Mouse (Mus musculus) heart, embryonic 13.5 days (tissue): ENCODE results near the gene Thy1. TPM values are rescaled to one million over a fixed set of nuclear protein-coding genes. Genes with fewer than 3 reads are reported as not detected.

Source experiments
- ATAC-seq: fragments of 200-750 bp; cut with Nextera tagmentation; 2 replicates; pipeline ENCODE4 v1.8.0; 2017; ENCODE audit warnings: moderate TSS enrichment; ENCODE audit not compliant: insufficient number of reproducible peaks, low FRiP score, low TSS enrichment; ENCODE audit errors: extremely low read depth
- H3K27ac ChIP-seq: fragments of 300-500 bp; sonication (generic); replicated peaks from 2 replicates; pipeline ENCODE4 v1.5.1; 2015; ENCODE audit warnings: moderate library complexity, mild to moderate bottlenecking, inconsistent platforms
- H3K27me3 ChIP-seq: fragments of 300-500 bp; sonication (generic); replicated peaks from 2 replicates; pipeline ENCODE4 v1.6.1; 2015; ENCODE audit warnings: mild to moderate bottlenecking, inconsistent platforms
- H3K36me3 ChIP-seq: fragments of 300-500 bp; sonication (generic); 2 replicates; pipeline ENCODE4 v1.6.1; 2015; ENCODE audit warnings: mild to moderate bottlenecking, inconsistent platforms
- H3K4me1 ChIP-seq: fragments of 300-500 bp; sonication (generic); 2 replicates; pipeline ENCODE4 v1.6.1; 2015; ENCODE audit warnings: inconsistent platforms
- H3K4me2 ChIP-seq: fragments of 300-500 bp; sonication (generic); 2 replicates; pipeline ENCODE4 v1.6.1; 2015; ENCODE audit warnings: inconsistent platforms, mild to moderate bottlenecking, moderate library complexity
- H3K4me3 ChIP-seq: fragments of 300-500 bp; sonication (generic); 2 replicates; pipeline ENCODE4 v1.5.1; 2015; ENCODE audit warnings: moderate library complexity, mild to moderate bottlenecking, inconsistent platforms
- H3K9ac ChIP-seq: fragments of 300-500 bp; sonication (generic); 2 replicates; pipeline ENCODE4 v1.6.1; 2015; ENCODE audit warnings: inconsistent platforms, mild to moderate bottlenecking, moderate library complexity
- H3K9me3 ChIP-seq: fragments of 300-500 bp; sonication (generic); 2 replicates; pipeline ENCODE4 v1.6.1; 2016; ENCODE audit warnings: inconsistent platforms
- WGBS: fragments of 180-500 bp; shearing (Covaris S2); methylation state at CpG from one replicate; pipeline ENCODE4 v1.1.7; 2015; ENCODE audit warnings: mixed read lengths; 5-methylcytosine and 5-hydroxymethylcytosine counted together
- polyA plus RNA-seq: library from polyadenylated mRNA; unstranded; fragments of >200 nt; fragmentation: Nextera tagmentation; extraction: Ambion mirVana; gene quantifications from 2 replicates; pipeline ENCODE4 v1.2.1, GENCODE M21; 2015

Thy1 gene
- polyA plus RNA-seq, 1 experiment from 2014 or later: 0.98 TPM

- H3K27me3 ChIP-seq: peaks cover 60% of the 10 kb centered on the region
- no peak for ATAC-seq
- no peak overlapping the region for H3K4me3 ChIP-seq
- H3K4me2 ChIP-seq: no peak overlapping the region
- no peak overlapping the region for H3K9ac ChIP-seq
- peaks cover 21% of the 10 kb centered on the region for H3K4me1 ChIP-seq
- H3K27ac ChIP-seq: no peak overlapping the region
- H3K9me3 ChIP-seq: no peaks in the 10 kb centered on the region
- WGBS: 65% methylated on average over 14 of the region's 14 CpGs
- no peaks in the 10 kb centered on the region for H3K36me3 ChIP-seq
Measured at GRCm38 (mm10) chr9:44047571-44048490, 4.6 kb downstream of the Thy1 start.

- Histone ChIP-seq H3K4me1 (peaks cover 11% of the 10 kb centered on the region; the same call in 1 of the 2 replicates), H3K4me2 (no peak overlapping the region), H3K36me3 (no peaks in the 10 kb centered on the region), H3K27ac (no peak overlapping the region), H3K27me3 (peaks cover 51% of the 10 kb centered on the region), H3K9ac (no peak overlapping the region), H3K4me3 (no peak overlapping the region), H3K9me3 (no peaks in the 10 kb centered on the region)
- no peak for ATAC-seq
- WGBS: 58% methylated on average over 15 of the region's 15 CpGs
Measured at GRCm38 (mm10) chr9:44048541-44049380, 5.6 kb downstream of the Thy1 start.

GRCm38 (mm10) chr9:44049381-44050165 lies 6.4 kb downstream of the Thy1 start:
- peaks cover 8% of the 10 kb centered on the region; the same call in 1 of the 2 replicates for H3K4me1 ChIP-seq
- H3K4me3 ChIP-seq: no peak overlapping the region
- H3K27me3 ChIP-seq: peaks cover 42% of the 10 kb centered on the region
- H3K4me2 ChIP-seq: no peak overlapping the region
- WGBS: 72% methylated on average over 8 of the region's 8 CpGs
- H3K36me3 ChIP-seq: no peaks in the 10 kb centered on the region
- H3K27ac ChIP-seq: no peak overlapping the region
- no peak for ATAC-seq
- H3K9me3 ChIP-seq: no peaks in the 10 kb centered on the region
- no peak overlapping the region for H3K9ac ChIP-seq

GRCm38 (mm10) chr9:44052855-44053254 lies 9.7 kb downstream of the Thy1 start:
- no peak overlapping the region for H3K9ac ChIP-seq
- WGBS: 56% methylated on average over 3 of the region's 3 CpGs
- peaks cover 8% of the 10 kb centered on the region; the same call in 1 of the 2 replicates for H3K4me1 ChIP-seq
- no peak for ATAC-seq
- H3K4me2 ChIP-seq: no peak overlapping the region
- H3K9me3 ChIP-seq: no peaks in the 10 kb centered on the region
- H3K27ac ChIP-seq: no peak overlapping the region
- no peaks in the 10 kb centered on the region for H3K36me3 ChIP-seq
- peaks cover 13% of the 10 kb centered on the region; the same call in 1 of the 2 replicates for H3K27me3 ChIP-seq
- no peak overlapping the region for H3K4me3 ChIP-seq

- Histone ChIP-seq H3K4me3 (no peak overlapping the region), H3K27ac (no peak overlapping the region), H3K36me3 (no peaks in the 10 kb centered on the region), H3K4me1 (peaks cover 4% of the 10 kb centered on the region; the same call in 1 of the 2 replicates), H3K9me3 (no peaks in the 10 kb centered on the region), H3K9ac (no peak overlapping the region), H3K27me3 (peaks cover 14% of the 10 kb centered on the region; the same call in 1 of the 2 replicates), H3K4me2 (no peak overlapping the region)
- ATAC-seq: no peak
- 49% methylated on average over 1 of the region's 1 CpGs for WGBS
Measured at GRCm38 (mm10) chr9:44053936-44054335, 10.8 kb downstream of the Thy1 start.

- no peak overlapping the region for H3K9ac ChIP-seq
- no peak overlapping the region for H3K27ac ChIP-seq
- H3K4me2 ChIP-seq: no peak overlapping the region
- H3K27me3 ChIP-seq: peaks cover 7% of the 10 kb centered on the region; the same call in 1 of the 2 replicates
- H3K4me3 ChIP-seq: no peak overlapping the region
- WGBS: 76% methylated on average over 6 of the region's 6 CpGs
- no peak for ATAC-seq
- no peaks in the 10 kb centered on the region for H3K9me3 ChIP-seq
- H3K36me3 ChIP-seq: no peaks in the 10 kb centered on the region
- H3K4me1 ChIP-seq: peaks cover 3% of the 10 kb centered on the region; the same call in 1 of the 2 replicates
Measured at GRCm38 (mm10) chr9:44058606-44059005, 15.4 kb downstream of the Thy1 start.

- WGBS: 26% methylated on average over 1 of the region's 1 CpGs
Measured at GRCm38 (mm10) chr9:44065177-44065576, 22.0 kb downstream of the Thy1 start.

GRCm38 (mm10) chr9:44066785-44067225 lies 23.6 kb downstream of the Thy1 start, which contains the start of gene Usp2:
TSS of gene Usp2 (plus strand) at chr9:44067021.
- peak; percentile 84 for ATAC-seq
- under 1% methylated on average over 38 of the region's 38 CpGs for WGBS
- peak within 1 kb of the TSS; percentile 8 for H3K27ac ChIP-seq
- H3K36me3 ChIP-seq: no peaks in the 10 kb centered on the region
- H3K9ac ChIP-seq: peak within 1 kb of the TSS; percentile 78
- peak within 1 kb of the TSS; percentile 58 for H3K4me3 ChIP-seq
- H3K4me2 ChIP-seq: peak within 1 kb of the TSS; percentile 78
- H3K27me3 ChIP-seq: no peaks in the 10 kb centered on the region
- peaks cover 44% of the 10 kb centered on the region for H3K4me1 ChIP-seq
- H3K9me3 ChIP-seq: no peaks in the 10 kb centered on the region

More at GRCm38 (mm10) chr9:44065177-44065576, 22.0 kb downstream of the Thy1 start:
- no peak overlapping the region for H3K9ac ChIP-seq
- H3K27me3 ChIP-seq: no peaks in the 10 kb centered on the region
- H3K9me3 ChIP-seq: no peaks in the 10 kb centered on the region
- no peak overlapping the region for H3K27ac ChIP-seq
- no peak for ATAC-seq
- no peak overlapping the region for H3K4me3 ChIP-seq
- H3K4me2 ChIP-seq: no peak overlapping the region
- no peaks in the 10 kb centered on the region for H3K36me3 ChIP-seq
- peaks cover 28% of the 10 kb centered on the region for H3K4me1 ChIP-seq

GRCm38 (mm10) chr9:44067241-44067959 lies 24.2 kb downstream of the Thy1 start:
- peak overlapping the region; percentile 8 for H3K27ac ChIP-seq
- H3K9me3 ChIP-seq: no peaks in the 10 kb centered on the region

GRCm38 (mm10) chr9:44067960-44068330 lies 24.8 kb downstream of the Thy1 start:
- WGBS: 57% methylated on average over 6 of the region's 6 CpGs
- Histone ChIP-seq H3K27ac (peak overlapping the region; percentile 8), H3K4me3 (peak overlapping the region; percentile 58), H3K4me1 (peaks cover 55% of the 10 kb centered on the region), H3K9ac (peak overlapping the region; percentile 78), H3K27me3 (no peaks in the 10 kb centered on the region), H3K9me3 (no peaks in the 10 kb centered on the region), H3K36me3 (no peaks in the 10 kb centered on the region), H3K4me2 (peak overlapping the region; percentile 78)
- no peak for ATAC-seq

More at GRCm38 (mm10) chr9:44067241-44067959, 24.2 kb downstream of the Thy1 start:
- WGBS: 2% methylated on average over 15 of the region's 15 CpGs
- no peaks in the 10 kb centered on the region for H3K27me3 ChIP-seq
- H3K36me3 ChIP-seq: no peaks in the 10 kb centered on the region
- H3K4me3 ChIP-seq: peak overlapping the region; percentile 58
- 0 out of 2 replicates have a peak, but pooled peaks have one; percentile 3 for ATAC-seq
- H3K4me1 ChIP-seq: peaks cover 50% of the 10 kb centered on the region
- peak overlapping the region; percentile 78 for H3K4me2 ChIP-seq
- peak overlapping the region; percentile 78 for H3K9ac ChIP-seq
